Mouse (Mus musculus) layer of hippocampus, postnatal 10 days (tissue): ENCODE measurements around the gene Pxylp1. TPM values are rescaled to one million over a fixed set of nuclear protein-coding genes. Genes with fewer than 3 reads are reported as not detected.

ENCODE experiments used
- DNase-seq, 2 experiments: peaks; one replicate each; pipeline ENCODE4 v3.0.0; 2021; ENCODE audit warnings: low spot score in 2 of 2
- total RNA-seq, 2 experiments: library from RNA; stranded (reverse); gene quantifications; 2 replicates each; pipeline ENCODE4 v1.2.3; 2021

Gene Pxylp1
- total RNA-seq, 2 experiments from 2014 or later, result 16.6 to 18.9 TPM

DNA sequence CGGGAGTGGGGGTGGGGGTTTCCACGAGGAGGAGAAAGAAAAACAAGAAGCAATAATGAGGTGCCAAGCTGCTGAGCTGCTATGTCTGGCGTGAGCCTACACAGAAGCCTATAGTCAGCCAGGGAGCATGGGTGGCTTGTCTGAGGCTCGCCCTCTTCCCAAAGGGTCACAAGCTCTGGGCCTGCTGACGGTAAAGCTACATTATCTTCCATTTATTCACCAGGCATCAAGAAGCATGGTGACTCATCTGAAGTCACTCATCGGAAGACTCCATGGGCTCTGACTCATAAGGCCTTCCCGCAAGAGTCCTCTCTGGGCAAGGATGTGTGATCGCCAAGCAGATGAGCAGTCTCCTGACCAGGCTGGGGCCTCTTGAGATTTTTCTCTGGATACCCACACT, 110.4 kb downstream of the Pxylp1 start:
- no peak for DNase-seq

Other genes with a start within 250 kb of the Pxylp1 start
- gene Zbtb38, start 139.8 kb downstream of the Pxylp1 start, total RNA-seq, result 10 to 100 TPM; 42.3 to 45.2 TPM
- gene Spsb4, start 126.2 kb upstream of the Pxylp1 start, total RNA-seq, result 1 to 10 TPM; 7.9 to 9.9 TPM
- 10 to 100 TPM; 92.5 to 99.9 TPM for gene Slc25a36, start 218.5 kb upstream of the Pxylp1 start, total RNA-seq